Mouse (Mus musculus): Measurements from ENCODE around the gene Fam180a.

GRCm38 (mm10) chr6:35370356-35370755, 44.4 kb upstream of the Fam180a start:
- TF ChIP-seq EP300 (IDR thresholded peaks at IDR 0.05; ENCODE audit: low read depth) = no peak
- no peak for TF ChIP-seq CTCF (IDR thresholded peaks at IDR 0.05; ENCODE audit: low read depth)

All from liver, embryonic 14.5 days (tissue).